Mouse (Mus musculus) bone marrow macrophage, adult 2 months (primary cell): ENCODE data around the gene T. TPM values are rescaled to one million over a fixed set of nuclear protein-coding genes. Genes with fewer than 3 reads are reported as not detected.

Experiments
- H3K27ac ChIP-seq: 2 replicates; pipeline ENCODE4 v1.5.1; 2012; ENCODE audit warnings: low read depth, low read length; ENCODE audit not compliant: insufficient read depth
- H3K4me1 ChIP-seq: 2 replicates; pipeline ENCODE4 v1.6.1; 2012; ENCODE audit warnings: low read length; ENCODE audit not compliant: control insufficient read depth, insufficient read depth
- H3K4me3 ChIP-seq: 2 replicates; pipeline ENCODE4 v1.5.1; 2012; ENCODE audit warnings: mild to moderate bottlenecking, low read length, moderate library complexity; ENCODE audit not compliant: insufficient read depth
- CTCF ChIP-seq: IDR thresholded peaks from 2 replicates; pipeline ENCODE4 v1.5.1; 2012; ENCODE audit warnings: low read depth, mild to moderate bottlenecking, low read length, moderate library complexity
- POLR2A ChIP-seq: IDR thresholded peaks from 2 replicates; pipeline ENCODE4 v1.6.1; 2012; ENCODE audit warnings: mild to moderate bottlenecking, low read depth, low read length, borderline replicate concordance
- polyA plus RNA-seq: library from polyadenylated mRNA; stranded (reverse); fragments of >200 nt; gene quantifications from 2 replicates; pipeline ENCODE4 v1.2.4, GENCODE M21; 2012; ENCODE audit not compliant: missing spikeins, insufficient read depth, insufficient read length

The T gene
- polyA plus RNA-seq, 1 experiment, result not detected

- no peak overlapping the region for H3K4me3 ChIP-seq
- H3K4me1 ChIP-seq, result no peaks in the 10 kb centered on the region
- TF ChIP-seq CTCF, result no peak
- TF ChIP-seq POLR2A, result no peak
- H3K27ac ChIP-seq, result no peak overlapping the region
Observed at GRCm38 (mm10) chr17:8432179-8432800, 1.9 kb upstream of the T start.

GRCm38 (mm10) chr17:8433121-8433977 lies 874 bp upstream of the T start:
- TF ChIP-seq POLR2A (no peak), CTCF (no peak)
- H3K4me1 ChIP-seq, result no peaks in the 10 kb centered on the region
- no peak overlapping the region for H3K27ac ChIP-seq
- H3K4me3 ChIP-seq, result no peak overlapping the region

GRCm38 (mm10) chr17:8436184-8436583 lies 2.0 kb downstream of the T start:
- no peaks in the 10 kb centered on the region for H3K4me1 ChIP-seq
- no peak overlapping the region for H3K4me3 ChIP-seq
- no peak overlapping the region for H3K27ac ChIP-seq
- TF ChIP-seq POLR2A (no peak), CTCF (no peak)

GRCm38 (mm10) chr17:8444062-8444461 lies 9.8 kb downstream of the T start:
- TF ChIP-seq CTCF (no peak), POLR2A (no peak)
- H3K4me3 ChIP-seq, result no peak overlapping the region
- no peak overlapping the region for H3K27ac ChIP-seq
- H3K4me1 ChIP-seq, result no peaks in the 10 kb centered on the region

- TF ChIP-seq POLR2A (no peak), CTCF (no peak)
- Histone ChIP-seq H3K27ac (no peak overlapping the region), H3K4me1 (no peaks in the 10 kb centered on the region), H3K4me3 (no peak overlapping the region)
Observed at GRCm38 (mm10) chr17:8447676-8448192, 13.5 kb downstream of the T start.

GRCm38 (mm10) chr17:8448324-8448723 lies 14.1 kb downstream of the T start:
- Histone ChIP-seq H3K4me3 (no peak overlapping the region), H3K4me1 (no peaks in the 10 kb centered on the region), H3K27ac (no peak overlapping the region)
- TF ChIP-seq CTCF (no peak), POLR2A (no peak)

GRCm38 (mm10) chr17:8455196-8455595 lies 21.0 kb downstream of the T start:
- no peak overlapping the region for H3K27ac ChIP-seq
- TF ChIP-seq CTCF (no peak), POLR2A (no peak)
- H3K4me1 ChIP-seq, result no peaks in the 10 kb centered on the region; the same call in 1 of the 2 replicates
- H3K4me3 ChIP-seq, result no peak overlapping the region

GRCm38 (mm10) chr17:8455601-8456000 lies 21.4 kb downstream of the T start:
- H3K27ac ChIP-seq, result no peak overlapping the region
- no peak for TF ChIP-seq POLR2A
- no peak for TF ChIP-seq CTCF
- H3K4me3 ChIP-seq, result no peak overlapping the region
- H3K4me1 ChIP-seq, result no peaks in the 10 kb centered on the region; the same call in 1 of the 2 replicates

- no peak for TF ChIP-seq CTCF
- TF ChIP-seq POLR2A, result no peak
- no peak overlapping the region for H3K27ac ChIP-seq
- no peak overlapping the region for H3K4me3 ChIP-seq
- H3K4me1 ChIP-seq, result no peaks in the 10 kb centered on the region; the same call in 1 of the 2 replicates
Observed at GRCm38 (mm10) chr17:8456856-8457460, 22.7 kb downstream of the T start.
